Mouse (Mus musculus) neural tube, postnatal 0 days (tissue): ENCODE data around the gene Pik3cg. TPM values are rescaled to one million over a fixed set of nuclear protein-coding genes. Genes with fewer than 3 reads are reported as not detected.

Experiments
- polyA plus RNA-seq: library from polyadenylated mRNA; unstranded; fragments of >200 nt; fragmentation: Nextera tagmentation; extraction: Ambion mirVana; gene quantifications from 2 replicates; pipeline ENCODE4 v1.2.1, GENCODE M21; 2015

Pik3cg gene
- 0.84 and 0.89 TPM in 2 replicates for polyA plus RNA-seq

GRCm38 (mm10) chr12:32207948-32208891 is at the start of gene Pik3cg:
Gene Pik3cg (minus strand): TSS chr12:32208659.

Other genes starting within 250 kb of the Pik3cg start
- 101 and 102 TPM in 2 replicates for gene Prkar2b, start 147.4 kb downstream of the Pik3cg start, polyA plus RNA-seq
- gene Ccdc71l, start 170.0 kb upstream of the Pik3cg start, polyA plus RNA-seq: 4.2 and 5.1 TPM in 2 replicates